Mouse (Mus musculus): Measurements from ENCODE around the gene Card11.

DNA sequence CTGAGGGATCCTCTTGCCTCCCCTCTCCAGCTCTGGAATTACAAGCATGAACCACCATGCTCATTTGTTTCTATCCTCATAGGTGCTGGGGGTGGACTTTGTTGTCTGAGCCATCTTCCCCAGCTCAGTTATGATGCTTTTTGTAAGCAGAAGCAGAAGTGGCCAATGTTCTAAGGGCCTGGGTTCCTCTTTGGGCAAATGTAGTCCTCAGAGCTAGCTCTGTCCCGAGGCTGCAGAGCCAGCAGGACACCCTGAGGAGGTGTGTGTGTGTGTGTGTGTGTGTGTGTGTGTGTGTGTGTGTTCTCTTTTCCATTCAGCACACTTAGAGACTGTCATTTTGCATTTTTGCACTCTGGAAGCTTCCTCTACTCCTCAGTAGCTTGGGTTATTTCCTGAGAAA lies 38.0 kb upstream of the Card11 start:
- TF ChIP-seq TAL1 (conservative IDR thresholded peaks at IDR 0.05; ENCODE audit: low read depth, low read length) = no peak
- no peak for TF ChIP-seq CTCF (IDR thresholded peaks at IDR 0.05; ENCODE audit: low read depth, low read length)

Measured in G1E (cell line).